Mouse (Mus musculus) left cerebral cortex, postnatal 36 days (tissue): Measurements from ENCODE around the gene Alg12. TPM values are rescaled to one million over a fixed set of nuclear protein-coding genes. Genes with fewer than 3 reads are reported as not detected.

Source experiments
- DNase-seq, 2 experiments: peaks; one replicate each; pipeline ENCODE4 v3.0.0; 2021 to 2022; ENCODE audit warnings: low spot score in 2 of 2, mixed read lengths in 1 of 2
- intact Hi-C: fragments of 180-260 bp; cut with DNase I; formaldehyde crosslinking; loops from one replicate; pipeline ENCODE4 v1.15.1; 2025
- total RNA-seq, 2 experiments: library from RNA; stranded (reverse); gene quantifications; 2 replicates each; pipeline ENCODE4 v1.2.3; 2021

Gene Alg12
- total RNA-seq, 2 experiments from 2014 or later = 12.8 to 15.7 TPM

DNA sequence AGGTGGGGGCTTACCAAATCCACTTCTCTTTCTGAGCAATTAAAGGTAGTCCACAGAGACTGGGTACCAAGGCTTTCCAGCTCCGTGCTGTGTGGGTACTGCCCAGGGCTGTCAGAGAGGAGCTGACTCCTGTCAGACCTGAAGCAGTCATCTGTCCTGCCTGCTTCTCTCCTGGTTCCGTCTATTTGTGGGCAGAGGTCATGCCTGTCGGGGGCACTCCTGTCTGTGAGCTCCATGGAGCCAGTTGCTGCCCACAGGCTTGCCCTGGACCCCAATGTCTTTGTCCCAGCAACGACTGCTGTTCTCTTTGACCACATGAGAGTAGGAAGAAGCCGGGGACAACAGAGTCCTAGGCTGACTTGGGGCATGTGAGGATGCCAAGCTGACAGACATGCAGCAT lies 37.5 kb upstream of the Alg12 start:
- intact Hi-C loops = no loop called here
- DNase-seq = no peak

DNA sequence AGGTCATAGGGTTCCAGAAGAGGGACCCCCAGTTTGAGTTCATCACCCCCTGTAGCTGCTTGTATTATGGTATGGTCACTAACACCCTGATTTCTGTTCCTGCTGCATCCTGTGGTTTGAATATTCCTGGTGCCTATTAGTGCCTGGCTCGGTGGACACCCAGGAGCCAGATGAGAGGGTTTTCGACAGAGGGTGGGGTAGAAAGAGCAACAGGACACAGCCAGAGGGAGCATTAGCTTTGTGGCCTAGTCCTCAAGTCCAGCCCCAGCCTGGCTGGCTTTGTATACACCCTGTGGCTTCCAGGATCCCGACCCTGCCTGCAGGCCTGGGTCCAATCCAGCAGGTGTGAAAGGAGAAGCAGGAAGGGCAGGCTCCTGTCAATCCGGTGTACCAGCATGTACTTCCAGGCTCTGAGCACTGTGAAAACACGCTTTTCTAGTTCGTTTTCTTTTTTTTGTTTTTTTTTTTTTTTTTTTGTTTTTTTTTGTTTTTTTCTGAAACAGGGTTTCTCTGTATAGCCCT lies 36.8 kb upstream of the Alg12 start:
- DNase-seq = no peak
- intact Hi-C loops = no loop called here

DNA sequence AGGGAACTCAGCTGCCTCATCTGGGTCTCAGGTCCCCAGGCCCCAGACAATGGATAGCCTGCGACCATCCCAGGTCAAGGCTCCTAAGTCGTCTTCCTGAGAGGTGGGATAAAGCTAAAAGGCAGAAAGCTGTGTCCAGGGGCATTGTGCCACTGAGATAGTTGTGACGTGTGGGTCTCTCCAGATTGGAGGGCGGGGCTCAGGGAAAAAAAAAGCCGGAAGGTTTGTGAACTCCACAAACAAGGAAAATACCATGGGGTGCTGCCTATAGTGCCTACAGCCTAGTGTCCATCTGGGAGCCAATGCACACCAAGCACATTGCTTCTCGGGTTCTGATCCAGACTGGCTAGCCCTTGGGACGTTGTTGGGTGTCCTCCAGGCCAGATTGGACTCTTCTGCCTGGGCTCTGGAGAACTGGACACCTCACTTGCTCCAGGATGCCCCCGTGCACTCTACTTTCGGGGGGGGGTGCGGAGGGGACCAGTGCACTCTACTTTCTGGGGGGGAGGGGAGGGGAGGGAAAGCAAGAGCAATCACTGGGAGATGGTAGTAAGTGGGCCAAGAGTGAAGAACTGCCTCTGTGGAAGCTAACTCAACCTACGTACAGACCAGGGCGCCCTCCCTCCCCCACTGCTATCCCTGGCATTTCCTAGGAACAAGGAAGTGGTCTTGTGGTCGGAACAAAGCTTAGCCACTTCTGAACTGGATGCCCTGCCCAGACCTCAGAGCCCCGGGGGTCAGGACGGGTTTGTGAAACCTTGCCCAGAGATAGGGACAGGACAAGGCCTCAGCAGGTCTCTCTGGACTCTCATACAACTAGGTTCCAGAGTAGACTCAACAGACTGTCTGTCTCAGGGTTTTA lies 36.1 kb upstream of the Alg12 start:
- intact Hi-C loops = no loop called here
- no peak for DNase-seq

DNA sequence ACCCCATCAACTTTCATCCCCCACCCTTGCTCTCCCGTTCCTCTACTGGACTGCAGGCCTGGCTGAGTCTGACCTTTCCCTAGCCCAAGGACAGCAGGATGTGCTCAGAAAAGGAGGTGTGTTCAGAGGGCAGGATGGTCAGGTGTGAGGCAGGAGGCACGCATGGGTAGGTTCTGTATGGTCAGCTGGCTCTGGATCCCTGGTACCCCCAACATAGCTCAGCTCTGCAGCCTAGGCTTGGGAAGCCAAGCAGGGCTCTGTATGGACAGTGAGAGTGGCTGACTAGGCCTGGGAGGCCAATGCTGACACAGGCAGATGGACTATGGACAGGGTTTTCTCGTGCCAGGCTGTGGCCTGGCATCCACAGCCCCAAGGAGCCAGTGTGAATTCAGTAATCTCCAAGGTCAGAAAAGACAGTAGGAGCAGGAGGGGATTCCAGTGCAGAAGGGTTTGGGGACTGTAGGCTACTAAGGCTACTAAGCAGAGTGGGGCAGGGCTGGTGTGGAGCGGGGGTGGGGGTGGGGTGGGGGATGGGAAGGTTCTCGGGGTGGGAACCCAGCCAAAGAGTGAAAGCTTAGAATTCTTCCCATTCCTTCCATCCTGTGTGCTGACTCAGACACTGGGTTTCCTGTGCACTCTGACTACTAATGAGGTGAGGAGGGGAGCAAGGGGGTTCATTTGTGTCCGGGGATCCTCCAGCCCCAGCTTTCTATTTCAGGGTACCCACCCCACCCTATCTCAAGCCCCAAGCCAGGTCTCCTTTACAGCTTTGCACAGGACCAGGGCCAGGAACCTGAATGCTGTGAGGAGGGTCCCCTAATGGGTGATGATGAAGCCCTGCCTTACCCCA lies 35.2 kb upstream of the Alg12 start:
- intact Hi-C loops = no loop called here
- no peak for DNase-seq

DNA sequence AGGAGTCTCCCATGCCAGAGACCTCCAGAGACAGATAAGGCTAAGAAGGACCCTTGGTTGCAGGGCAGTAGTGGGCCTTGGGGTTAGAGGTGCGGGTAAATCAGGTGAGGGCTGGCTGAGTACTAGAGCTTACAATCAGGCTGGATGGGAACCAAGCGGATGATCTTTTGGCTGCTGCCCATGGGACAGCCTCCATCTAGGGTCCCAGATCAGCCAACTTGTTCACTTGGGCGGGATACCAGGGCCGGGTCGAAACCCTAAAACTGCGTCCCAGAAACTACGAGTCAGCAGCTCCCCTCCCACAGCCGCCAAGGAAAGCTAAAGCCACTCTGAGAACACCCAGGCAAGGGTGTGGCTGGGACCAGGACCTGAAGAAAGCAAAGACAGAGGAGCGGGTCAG lies 34.0 kb upstream of the Alg12 start:
- intact Hi-C loops = no loop called here
- no peak for DNase-seq

DNA sequence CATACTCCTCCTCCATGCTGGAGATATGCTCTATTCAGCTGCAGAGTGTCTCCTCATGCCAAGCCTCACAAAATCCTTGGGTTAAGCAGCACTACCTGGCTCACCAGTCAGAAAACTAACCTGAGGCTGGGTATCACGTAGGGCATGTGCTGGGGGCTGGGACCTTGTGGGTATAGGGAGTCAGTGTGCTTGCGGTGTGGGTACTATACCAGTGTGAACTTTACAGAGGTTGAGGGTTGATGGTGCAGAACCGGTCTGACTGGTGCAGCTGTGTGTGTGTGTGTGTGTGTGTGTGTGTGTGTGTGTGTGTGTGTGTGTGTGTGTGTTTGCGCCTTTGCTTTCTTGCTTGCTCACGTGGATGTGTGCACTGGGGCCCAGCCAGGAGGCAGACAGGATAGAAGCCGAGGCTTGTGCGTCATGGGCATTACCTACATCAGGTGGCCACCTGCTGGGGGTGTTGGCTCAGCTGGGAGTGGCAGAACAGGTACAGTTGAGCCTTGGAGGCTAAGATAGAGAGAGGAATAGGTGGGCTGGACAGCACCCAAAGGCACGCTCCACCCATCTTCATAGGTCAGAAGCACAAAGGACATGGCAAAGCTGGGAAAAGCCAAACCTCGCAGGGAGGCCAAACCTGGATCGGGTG lies 32.5 kb upstream of the Alg12 start:
- intact Hi-C loops = no loop called here
- DNase-seq = no peak

DNA sequence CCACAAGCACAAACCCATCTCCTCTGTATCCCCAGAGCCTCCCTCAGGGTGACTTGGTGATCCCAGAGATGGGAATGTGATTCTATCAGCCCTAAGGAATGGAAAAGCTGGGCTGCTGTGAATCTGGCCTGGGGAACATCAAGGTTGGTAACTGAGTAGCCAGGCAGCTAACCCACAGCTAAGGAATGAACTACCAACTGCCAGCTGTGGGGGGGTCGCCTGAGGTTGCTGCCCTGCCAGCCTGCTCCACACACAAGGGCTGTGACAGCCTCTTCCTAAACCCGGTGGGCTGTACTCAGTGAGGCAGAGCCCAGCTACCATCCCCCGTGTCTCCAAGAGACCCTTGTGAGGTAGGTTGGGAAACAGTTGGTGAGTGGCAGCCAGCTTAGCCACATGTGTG lies 32.0 kb upstream of the Alg12 start:
- no peak for DNase-seq
- intact Hi-C loops = no loop called here

DNA sequence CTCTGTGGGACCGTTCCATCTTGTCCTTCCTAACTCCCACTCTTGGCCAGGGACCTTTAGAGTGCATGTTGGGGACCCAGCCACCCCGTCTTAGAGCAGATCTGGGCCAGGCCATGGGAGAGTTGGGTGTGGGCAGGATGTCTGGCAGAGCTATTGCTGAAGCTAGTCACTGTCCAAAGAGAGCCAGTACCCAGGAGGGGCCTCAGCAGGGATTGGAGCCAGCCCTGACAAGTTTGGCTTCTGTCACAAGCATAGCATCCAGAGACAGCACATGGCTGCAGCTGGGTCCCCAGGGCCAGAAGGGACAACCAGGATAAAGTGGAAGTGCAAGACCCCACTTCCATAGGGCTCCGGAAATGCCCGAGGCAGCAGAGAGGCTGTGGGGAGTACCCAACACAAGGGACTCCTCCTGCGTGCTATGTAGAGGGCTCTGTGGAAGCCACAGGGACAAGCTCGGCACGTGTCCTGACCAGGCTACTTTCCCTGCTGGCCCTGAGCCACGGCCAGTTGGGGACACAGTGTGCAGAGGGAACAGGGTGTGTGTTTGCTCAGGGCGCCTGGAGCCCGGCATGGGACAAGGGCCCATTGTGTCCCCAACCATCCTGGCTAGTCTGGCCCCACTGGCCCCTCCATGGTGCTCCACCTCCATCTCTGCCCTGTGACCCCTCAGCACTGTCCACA lies 31.2 kb upstream of the Alg12 start:
- intact Hi-C loops = no loop called here

DNA sequence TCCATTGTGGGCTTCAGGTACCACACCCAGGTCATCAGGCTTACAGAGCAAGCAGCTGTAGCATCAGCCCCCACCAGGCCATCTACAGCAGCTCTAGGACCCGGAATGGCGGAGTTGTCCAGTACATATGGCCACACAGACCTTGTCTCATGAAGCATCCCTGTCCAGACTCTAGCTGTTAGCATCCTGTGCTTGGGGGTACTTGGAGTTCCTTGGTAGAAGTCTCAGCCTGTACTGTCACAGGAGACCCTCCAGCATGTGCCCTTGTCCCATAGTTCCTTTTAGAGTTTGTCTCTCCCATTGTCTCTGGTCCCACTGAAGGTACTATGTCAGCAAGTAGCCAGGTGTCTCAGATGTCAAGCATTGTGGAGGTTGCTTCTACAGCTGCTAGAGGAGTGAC lies 30.5 kb upstream of the Alg12 start:
- intact Hi-C loops = no loop called here
- DNase-seq = no peak

More for the DNA sequence above, 31.2 kb upstream of the Alg12 start:
- DNase-seq = peak; percentile 78 to 84

DNA sequence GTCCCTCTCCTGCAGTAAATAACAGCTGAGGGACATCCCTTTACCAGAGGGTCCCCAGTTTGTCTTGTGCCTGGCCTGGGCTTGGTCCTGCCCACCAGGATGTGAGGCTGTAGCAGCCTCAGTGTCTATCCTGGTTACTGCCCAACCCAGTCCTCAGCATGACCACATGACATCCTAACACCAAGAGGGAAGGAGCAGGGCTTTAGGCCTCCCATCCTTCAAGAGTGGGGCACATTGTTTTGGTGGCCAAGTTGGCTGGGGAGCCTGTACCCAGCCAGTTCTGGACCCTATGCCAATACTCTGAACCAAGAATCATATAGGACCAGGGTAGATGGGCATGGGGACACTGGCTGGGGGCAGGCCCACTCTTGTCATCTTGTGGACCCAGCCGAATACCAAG lies 29.5 kb upstream of the Alg12 start:
- no peak for DNase-seq
- intact Hi-C loops = no loop called here

DNA sequence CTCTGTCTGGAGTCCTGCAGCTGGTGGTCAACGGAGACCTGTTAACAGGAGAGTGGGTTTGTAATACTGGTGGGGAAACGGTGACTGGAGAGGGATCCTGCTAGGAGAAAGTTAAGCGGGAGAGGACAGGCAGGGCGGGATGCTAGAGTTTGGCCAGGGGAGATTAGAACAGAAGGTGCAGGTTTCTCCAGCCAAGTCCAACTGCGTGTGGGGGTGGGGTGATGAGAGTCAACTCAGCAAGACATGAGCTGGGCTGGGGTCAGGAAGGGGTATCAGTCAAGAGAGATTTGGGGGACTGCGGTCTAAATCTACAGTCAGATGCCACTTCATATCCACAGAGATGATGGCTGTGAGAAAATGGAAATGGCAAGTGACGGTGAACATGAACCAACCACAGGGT lies 25.8 kb upstream of the Alg12 start:
- intact Hi-C loops = no loop called here
- no peak for DNase-seq

DNA sequence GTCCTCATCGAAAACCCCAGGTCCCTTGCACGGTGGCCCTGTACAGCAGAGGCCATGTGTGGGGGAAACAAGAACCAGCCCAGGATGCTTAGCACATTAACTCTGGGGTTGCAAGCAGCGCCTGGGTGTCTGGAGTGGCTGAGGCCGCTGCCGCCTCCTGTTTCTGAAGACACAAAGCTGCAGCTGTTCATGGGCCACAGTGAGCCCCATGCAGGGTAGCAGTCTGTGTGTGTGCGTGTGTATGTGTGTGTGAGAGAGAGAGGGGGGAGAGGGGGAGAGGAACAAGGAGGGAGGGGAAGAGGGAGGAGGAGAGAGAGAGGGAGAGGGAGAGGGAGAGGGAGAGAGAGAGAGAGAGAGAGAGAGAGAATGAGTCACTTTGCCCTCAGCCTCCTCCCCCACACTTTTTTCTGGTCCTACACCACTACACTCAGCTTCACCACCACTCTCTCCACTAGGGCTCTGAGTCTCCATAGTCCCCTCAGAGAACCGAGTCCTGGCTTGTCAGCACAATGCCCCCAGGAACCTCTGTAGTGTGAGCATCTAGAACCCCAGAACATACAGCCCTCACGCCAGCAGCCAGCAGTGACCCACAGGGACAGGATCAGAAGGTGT lies 24.5 kb upstream of the Alg12 start:
- intact Hi-C loops = no loop called here
- DNase-seq = no peak

DNA sequence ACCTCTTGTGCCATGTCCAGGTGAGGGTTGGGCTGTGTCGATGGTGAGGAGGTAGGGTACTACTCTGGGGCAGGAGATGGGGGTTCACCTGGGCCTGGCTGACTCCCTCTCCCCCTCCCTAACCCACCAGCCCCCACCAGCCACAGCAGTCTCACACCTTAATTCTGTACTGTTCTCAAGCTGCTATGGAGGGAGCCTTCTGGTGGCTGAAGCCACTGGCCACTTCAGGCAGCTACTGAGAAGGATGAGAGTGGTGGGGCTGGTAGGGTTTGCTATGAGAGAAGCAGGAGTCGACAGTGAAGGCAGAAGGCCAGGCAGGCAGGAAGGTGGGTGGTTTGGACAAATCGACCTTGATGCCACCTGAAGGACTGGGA lies 23.2 kb upstream of the Alg12 start:
- no peak for DNase-seq
- intact Hi-C loops = no loop called here

DNA sequence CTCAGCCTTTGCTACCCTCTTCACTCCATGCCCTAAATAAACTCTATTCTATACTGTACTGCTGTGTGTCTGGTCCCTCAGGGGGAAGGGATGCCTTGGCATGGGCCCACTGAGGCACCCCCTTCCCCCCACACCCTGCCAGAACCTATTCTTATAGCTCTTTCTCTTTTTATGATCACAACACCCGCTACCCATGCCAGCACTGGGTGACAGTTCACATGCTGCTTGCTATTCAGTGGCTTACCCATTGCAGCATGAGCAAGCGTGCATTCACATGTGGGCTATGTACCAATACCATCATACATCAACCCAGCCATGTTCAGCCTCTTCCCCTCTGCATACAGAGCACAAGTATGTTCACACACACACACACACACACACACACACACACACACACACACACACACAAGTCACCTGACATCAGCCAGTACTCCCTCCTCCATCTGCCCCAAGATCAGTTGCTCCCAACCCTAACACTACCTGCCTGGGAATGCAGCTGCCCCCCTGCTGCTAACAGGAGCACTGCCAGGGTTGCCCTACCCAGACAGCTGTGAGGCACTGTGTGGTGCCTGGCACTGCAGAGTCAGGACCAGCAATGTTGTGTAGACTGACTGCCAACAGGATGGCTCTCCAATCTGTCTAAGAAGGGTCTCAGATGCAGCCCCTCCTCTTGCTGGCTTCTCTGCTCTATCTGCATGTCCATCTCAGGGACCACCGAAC lies 22.6 kb upstream of the Alg12 start:
- intact Hi-C loops = no loop called here

DNA sequence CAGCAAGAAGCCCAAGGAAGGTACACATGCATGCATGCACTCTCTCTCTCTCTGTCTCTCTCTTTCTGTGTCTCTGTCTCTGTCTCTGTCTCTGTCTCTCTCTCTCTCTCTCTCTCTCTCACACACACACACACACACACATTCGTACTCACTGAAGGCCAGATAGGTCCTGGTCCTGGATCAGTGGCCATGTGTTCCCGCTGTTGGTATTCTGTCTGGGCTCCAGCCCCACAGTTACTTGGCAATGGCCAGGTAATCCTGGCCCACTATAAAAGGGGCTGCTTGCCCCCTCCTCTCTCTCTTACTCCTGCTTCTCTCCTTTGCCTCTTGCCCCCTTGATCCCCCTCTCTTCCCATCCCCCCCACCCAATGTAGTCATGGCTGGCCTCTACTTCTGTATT lies 22.0 kb upstream of the Alg12 start:
- intact Hi-C loops = no loop called here
- no peak for DNase-seq

More for the DNA sequence above, 22.6 kb upstream of the Alg12 start:
- DNase-seq = no peak

DNA sequence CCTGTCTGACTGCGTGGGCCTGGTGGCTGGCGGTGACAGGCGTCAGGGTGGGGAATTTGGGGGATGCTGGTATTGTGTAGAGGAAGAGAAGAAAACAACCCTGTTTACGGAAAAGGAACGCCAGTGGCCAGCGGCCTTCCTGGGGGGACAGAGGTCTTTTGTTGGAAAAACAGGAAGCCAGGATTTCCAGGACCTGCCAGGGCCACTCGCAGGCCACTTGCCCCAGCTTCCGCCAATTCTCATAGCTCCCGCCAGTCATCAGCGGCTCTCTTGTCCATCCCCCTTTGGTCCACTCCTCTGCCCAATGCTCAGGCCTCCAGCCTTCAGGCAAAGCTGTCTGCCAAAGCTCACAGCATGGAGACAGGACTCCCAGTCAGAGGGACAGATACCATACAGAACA lies 21.0 kb upstream of the Alg12 start:
- intact Hi-C loops = no loop called here
- no peak for DNase-seq

DNA sequence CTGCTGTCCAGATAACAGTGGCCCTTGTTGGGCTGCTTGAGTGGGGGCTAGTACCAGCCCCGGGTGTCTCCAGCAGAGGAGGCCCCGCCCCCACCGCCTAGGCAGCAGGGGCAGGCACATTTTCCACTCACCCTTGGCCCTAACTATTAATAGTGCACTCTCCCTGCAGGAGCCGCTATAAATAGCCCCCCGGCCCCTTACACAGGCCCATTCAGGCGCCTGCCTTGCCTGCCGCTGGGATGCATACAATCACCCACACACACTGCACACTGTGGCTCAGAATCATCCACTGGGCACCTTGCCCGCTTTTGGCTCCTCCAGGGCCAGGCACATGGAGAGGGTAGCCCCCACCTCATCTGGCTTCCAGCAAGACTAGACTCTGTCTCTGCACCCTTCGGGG lies 20.2 kb upstream of the Alg12 start:
- intact Hi-C loops = loop anchor here (2.0 kb wide), 1 partner anchor 24 kb away; the partner anchor contains the start of gene Pim3
- peak; percentile 64 to 70 for DNase-seq

DNA sequence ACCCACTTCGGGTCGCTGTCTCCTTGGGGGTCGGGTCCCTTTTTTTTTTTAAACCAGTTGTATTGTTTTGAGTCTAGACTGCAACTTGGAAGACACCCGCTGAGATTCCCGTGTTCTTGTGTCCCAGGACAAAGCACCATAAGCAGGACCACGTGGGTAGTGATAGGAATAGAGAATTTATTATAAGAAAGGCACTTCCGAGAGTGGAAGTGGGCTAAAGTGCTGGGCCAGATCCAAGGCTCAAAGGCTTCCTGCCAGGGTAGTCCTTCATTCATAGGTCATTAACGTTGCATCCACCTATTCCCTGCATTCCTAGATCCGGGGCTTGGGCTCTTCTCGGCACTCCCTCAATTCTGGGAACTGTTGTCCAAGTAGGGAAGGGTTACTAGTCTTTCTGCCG lies 18.9 kb upstream of the Alg12 start:
- no peak for DNase-seq
- intact Hi-C loops = loop anchor here (2.0 kb wide), 1 partner anchor 25 kb away; the partner anchor contains the start of gene Pim3
